Mouse (Mus musculus) embryonic fibroblast, embryonic 13.5 days (primary cell): ENCODE measurements at regions not wholly inside any gene's neighbourhood (a gene's known extent, or its start where the extent isn't known, plus 50 kb on each side); places are given as distances from the start of the nearest gene placed in this dataset.
A peak's percentile ranks its signal among the peaks of the same experiment; 100 is the strongest.

Experiments
- H3K27ac ChIP-seq: 2 replicates; pipeline ENCODE4 v1.5.1; 2012; ENCODE audit warnings: low read length, control low read depth, inconsistent platforms; ENCODE audit not compliant: insufficient read depth
- H3K4me1 ChIP-seq: 2 replicates; pipeline ENCODE4 v1.6.1; 2011; ENCODE audit warnings: low read length; ENCODE audit not compliant: control insufficient read depth, insufficient read depth
- H3K4me3 ChIP-seq: 2 replicates; pipeline ENCODE4 v1.5.1; 2011; ENCODE audit warnings: mild to moderate bottlenecking, control low read depth, low read length; ENCODE audit not compliant: insufficient read depth
- CTCF ChIP-seq: IDR thresholded peaks from 2 replicates; pipeline ENCODE4 v1.5.1; 2011; ENCODE audit warnings: mild to moderate bottlenecking, control low read depth, low read length, moderate library complexity, borderline replicate concordance; ENCODE audit not compliant: insufficient read depth
- POLR2A ChIP-seq: IDR thresholded peaks from 2 replicates; pipeline ENCODE4 v1.6.1; 2011; ENCODE audit warnings: low read depth, mild to moderate bottlenecking, control low read depth, low read length, moderate library complexity

DNA sequence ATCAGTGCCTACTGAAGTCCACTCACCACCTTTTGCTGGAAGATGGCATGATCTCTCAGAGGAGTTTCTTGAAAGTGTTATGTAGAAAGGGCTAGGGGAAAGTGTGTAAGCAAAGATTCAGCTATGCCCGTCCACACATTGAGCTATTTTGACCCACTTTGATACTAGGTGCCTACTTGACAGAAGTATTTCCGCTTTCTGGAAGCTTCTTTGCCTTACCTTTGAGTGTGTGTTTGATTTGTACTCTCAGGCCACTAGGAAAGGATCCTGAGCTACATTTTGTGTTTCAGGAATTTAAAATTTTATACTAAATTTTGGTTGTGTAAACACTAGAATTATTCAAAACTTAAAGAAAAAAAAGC is 287.5 kb downstream of the Gm11361 start:
- TF ChIP-seq POLR2A (no peak), CTCF (no peak)
- no peak overlapping the region for H3K4me3 ChIP-seq
- H3K27ac ChIP-seq: peak overlapping the region; percentile 2
- H3K4me1 ChIP-seq: peaks cover 12% of the 10 kb centered on the region

DNA sequence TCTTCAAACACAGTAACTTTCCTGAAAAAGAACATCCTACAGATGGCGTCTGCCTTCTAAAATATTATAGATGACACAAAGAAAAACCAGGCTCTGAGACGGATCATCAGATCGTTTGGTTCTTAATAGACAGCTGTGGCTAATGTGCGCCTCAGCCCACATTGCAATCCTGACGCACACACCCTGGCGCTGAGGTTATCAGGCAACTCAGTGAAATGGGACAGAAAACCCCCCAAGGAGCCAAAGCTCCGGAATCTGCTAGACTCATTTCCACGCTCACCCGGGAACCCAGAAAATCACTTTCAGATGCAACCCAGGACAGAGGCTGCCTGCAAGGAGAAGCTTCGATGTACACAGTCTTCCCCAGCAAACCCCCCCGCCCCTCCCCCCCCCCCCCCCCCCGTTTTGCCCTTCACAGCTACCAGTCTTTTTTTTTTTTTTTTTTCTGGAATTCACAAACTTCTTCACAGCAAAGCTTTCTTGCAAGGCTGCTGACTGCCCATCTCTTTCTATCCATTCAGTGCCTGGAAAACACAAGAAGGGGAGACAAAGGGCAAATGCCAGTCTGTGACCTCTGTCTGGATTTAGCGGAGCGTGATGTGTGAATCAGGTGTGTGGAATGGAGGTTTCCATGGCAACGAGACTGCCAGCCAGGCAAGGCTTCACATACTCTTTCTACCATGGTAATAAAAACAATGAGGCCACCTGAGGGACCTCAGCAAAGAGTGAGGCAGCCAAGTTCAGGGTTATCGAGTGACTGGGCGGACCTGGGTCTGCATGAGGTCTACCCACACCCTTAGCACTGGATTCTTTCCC is 286.9 kb downstream of the Gm11361 start:
- no peak overlapping the region for H3K4me3 ChIP-seq
- H3K4me1 ChIP-seq: peaks cover 12% of the 10 kb centered on the region
- peak overlapping the region; percentile 15 for H3K27ac ChIP-seq
- TF ChIP-seq CTCF (no peak), POLR2A (no peak)

DNA sequence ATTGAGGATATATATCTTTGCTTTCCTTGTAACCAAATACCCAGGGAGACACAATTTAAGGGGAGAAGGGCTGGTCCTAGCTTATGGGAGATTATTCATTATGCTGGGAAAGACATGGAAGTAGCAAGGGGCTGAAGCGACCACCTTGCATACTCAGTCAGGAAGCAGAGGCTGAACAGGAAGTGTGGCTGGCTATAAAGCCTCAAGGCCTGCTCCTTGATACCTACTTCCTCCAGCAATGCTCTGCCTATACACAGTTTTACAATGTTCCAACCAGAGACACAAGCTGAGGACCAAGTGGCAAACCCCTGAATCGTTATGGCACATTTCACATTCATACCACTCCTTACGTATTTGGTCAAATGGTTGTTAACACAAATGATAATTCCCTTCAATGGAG is 284.3 kb downstream of the Gm11361 start:
- Histone ChIP-seq H3K4me1 (peaks cover 12% of the 10 kb centered on the region), H3K4me3 (no peak overlapping the region), H3K27ac (no peak overlapping the region)
- TF ChIP-seq POLR2A: no peak
- TF ChIP-seq CTCF: no peak

DNA sequence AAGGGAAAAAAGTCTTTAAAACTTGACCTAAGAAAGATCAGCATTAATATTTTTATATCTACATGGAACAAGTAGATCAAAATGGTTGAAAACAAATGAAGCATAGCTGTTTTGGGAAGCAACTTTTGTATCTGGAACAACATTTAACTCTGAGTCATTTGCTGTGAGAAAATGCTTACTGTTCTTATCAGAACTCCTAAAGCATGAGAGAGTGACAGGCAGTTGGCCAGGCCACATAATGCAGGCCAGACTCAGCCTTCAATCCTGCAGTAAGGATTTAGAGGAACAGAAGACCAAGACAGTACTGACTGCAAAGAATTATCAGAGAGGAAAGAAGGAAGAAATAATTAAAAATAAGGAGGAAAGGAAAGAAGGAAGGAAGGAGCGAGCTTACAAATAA is 275.8 kb downstream of the Gm11361 start:
- no peak overlapping the region for H3K4me3 ChIP-seq
- TF ChIP-seq CTCF (no peak), POLR2A (no peak)
- no peak overlapping the region for H3K27ac ChIP-seq
- peaks cover 2% of the 10 kb centered on the region; the same call in 1 of the 2 replicates for H3K4me1 ChIP-seq

DNA sequence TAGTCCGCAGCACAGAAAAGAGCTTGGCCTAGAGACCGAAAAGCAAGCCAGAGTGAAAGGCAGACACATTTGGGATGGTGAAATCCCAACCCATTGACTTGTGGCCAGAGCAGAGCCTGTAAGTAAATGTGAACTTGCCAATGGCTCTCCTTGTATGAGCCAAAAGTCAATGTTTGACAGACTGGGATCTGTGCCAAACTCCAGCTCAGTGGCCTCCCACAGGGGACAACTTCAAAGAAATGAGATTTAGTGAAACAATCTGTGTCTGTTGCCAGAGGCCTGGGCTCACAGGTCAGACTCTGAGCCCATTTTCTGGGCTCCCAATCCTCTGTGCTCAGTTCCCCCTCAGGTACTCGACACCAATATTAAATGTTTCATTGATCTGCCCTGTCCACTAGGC is 274.9 kb downstream of the Gm11361 start:
- Histone ChIP-seq H3K4me3 (no peak overlapping the region), H3K27ac (peak overlapping the region; percentile 50), H3K4me1 (peaks cover 2% of the 10 kb centered on the region; the same call in 1 of the 2 replicates)
- TF ChIP-seq POLR2A (no peak), CTCF (no peak)

DNA sequence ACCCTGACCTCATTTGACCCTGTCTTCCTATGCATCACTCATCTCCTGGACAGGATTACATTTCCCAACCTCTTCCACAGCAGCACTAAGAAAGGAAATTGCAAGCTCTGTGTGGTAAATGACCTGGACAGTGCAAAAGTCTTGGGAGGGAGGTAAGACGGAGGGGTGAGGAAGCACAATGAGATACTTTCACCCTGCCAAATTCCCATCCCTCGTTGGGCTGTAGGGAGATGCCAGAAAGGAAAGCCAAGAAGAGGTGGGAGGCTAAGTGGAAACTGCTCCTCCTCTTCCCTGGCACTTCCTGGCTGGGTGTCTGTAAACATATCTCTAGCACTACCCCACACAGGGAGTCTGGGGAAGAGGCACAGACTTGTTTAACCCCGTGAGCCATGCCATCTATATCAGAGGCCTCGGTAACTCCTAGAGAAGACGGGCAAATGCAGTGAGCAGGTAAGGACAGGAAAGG is 274.2 kb downstream of the Gm11361 start:
- no peak for TF ChIP-seq POLR2A
- no peak for TF ChIP-seq CTCF
- Histone ChIP-seq H3K4me3 (no peak overlapping the region), H3K4me1 (peaks cover 2% of the 10 kb centered on the region; the same call in 1 of the 2 replicates), H3K27ac (peak overlapping the region; percentile 9; the same call in 1 of the 2 replicates)

DNA sequence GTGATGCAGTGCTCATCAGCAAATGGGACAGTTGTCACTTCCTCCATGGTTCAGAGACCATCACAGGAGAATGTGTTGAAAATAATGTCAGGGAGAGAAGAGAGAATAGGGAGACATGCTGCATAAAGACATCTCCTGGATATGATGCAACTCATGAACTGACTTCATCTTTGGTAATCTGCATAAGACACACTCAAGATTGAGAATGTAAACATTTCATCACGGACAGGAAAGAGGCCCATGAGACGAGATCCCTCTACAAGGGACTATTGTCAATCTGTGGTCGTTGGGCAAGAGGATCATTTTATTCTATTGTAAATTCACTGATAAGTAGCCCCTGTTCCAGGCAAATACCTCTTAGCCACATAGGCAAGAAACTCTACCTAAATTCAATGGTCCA is 273.6 kb downstream of the Gm11361 start:
- no peak overlapping the region for H3K4me3 ChIP-seq
- TF ChIP-seq CTCF (no peak), POLR2A (no peak)

DNA sequence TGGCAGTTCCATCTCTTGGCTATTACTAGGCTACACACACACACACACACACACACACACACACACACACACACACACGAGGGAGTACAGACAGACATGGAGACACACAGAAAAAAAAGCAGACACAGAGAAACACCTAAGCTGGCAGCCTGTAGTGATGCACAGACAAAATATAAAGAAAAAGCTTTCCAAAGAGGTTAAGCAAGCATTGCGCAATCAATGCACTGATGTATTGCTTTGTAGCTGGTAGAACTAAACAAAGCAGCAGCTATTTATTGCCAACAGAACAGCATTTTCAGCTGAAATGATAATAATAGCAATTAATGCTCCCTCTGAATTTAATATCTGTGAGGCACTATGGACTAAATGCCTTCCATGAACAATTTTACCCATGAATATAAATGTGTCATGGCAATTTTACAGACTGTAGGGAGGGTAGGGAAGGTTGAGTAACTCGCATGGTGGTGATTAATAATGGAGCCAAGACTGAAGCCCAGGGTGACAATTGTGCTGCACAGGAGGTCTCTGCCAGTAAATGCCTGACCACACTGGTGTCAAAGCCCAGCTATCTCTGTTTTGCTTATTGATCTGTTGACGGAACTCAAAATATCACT is 271.7 kb downstream of the Gm11361 start:
- Histone ChIP-seq H3K27ac (no peak overlapping the region), H3K4me1 (peaks cover 6% of the 10 kb centered on the region), H3K4me3 (no peak overlapping the region)
- TF ChIP-seq CTCF (no peak), POLR2A (no peak)

More for the DNA sequence above, 273.6 kb downstream of the Gm11361 start:
- Histone ChIP-seq H3K4me1 (peaks cover 2% of the 10 kb centered on the region; the same call in 1 of the 2 replicates), H3K27ac (no peak overlapping the region)

DNA sequence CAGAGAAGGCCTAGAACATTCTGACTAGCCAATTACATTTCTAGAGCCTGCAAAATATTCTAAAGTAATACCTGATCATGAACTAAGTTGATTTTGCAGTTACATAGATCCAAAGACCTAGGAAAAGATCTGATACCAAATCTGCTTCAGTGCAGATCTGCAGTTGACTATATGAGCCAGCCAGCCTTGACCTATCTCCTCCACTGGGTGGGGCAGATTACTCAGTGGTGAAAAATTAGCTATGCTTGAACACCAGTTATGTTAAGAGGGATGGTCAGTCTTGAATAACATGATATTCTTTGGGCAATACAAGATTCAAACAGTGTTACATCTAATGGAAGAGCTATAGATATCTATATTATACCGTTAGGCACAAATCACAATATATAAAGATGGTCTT is 269.0 kb downstream of the Gm11361 start:
- no peak overlapping the region for H3K4me3 ChIP-seq
- H3K27ac ChIP-seq: no peak overlapping the region
- TF ChIP-seq POLR2A (no peak), CTCF (no peak)
- peaks cover 9% of the 10 kb centered on the region for H3K4me1 ChIP-seq

DNA sequence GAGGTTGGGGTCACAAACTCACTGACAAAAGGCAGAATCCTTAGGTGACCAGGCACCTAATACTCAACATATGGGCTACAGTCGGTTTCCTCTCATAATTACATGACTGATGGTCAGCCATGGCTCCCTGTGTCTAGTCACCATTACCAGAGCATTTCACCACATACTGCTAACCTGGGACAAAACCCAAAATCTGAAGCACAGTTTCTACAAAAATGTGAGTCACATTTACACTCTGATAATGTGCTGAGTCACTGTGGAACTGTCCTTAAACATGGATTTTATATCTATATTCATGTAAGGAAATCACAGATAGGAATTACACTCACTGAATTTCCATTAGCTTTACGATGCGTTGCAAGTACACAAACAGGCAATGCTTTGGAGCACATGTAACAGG is 267.1 kb downstream of the Gm11361 start:
- Histone ChIP-seq H3K4me1 (peaks cover 10% of the 10 kb centered on the region), H3K4me3 (no peak overlapping the region), H3K27ac (peak overlapping the region; percentile 76)
- TF ChIP-seq POLR2A (no peak), CTCF (no peak)

DNA sequence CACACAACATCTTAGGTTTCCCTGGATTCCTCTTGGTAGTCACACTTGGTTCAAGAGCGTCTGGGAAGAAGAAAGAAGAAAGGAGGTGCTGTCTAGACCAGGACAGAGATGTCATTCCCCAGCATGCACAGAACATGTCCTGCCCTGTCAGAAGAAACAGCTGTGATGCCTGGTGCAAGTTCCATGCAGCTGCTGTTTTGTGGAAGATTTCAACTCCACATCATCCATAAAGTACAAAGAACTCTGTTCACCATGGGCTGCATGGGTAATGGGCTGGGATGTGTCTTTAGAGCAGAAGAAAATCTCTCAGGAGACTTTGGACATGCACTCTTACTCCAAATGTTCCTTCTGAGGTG is 262.8 kb downstream of the Gm11361 start:
- no peak overlapping the region for H3K27ac ChIP-seq
- peaks cover 10% of the 10 kb centered on the region for H3K4me1 ChIP-seq
- H3K4me3 ChIP-seq: no peak overlapping the region
- TF ChIP-seq CTCF: no peak
